Mouse (Mus musculus) cerebellum, adult 2 months (tissue): ENCODE results near the gene Arl1. TPM values are rescaled to one million over a fixed set of nuclear protein-coding genes. Genes with fewer than 3 reads are reported as not detected.

Source experiments
- DNase-seq, 2 experiments: peaks; one replicate each; pipeline ENCODE4 v3.0.0; 2021
- H3K27ac ChIP-seq: fragments of 200-500 bp; 2 replicates; pipeline ENCODE4 v1.5.1; 2012; ENCODE audit warnings: low read length, control low read depth, inconsistent platforms; ENCODE audit not compliant: insufficient read depth
- H3K27me3 ChIP-seq: fragments of 200-500 bp; 2 replicates; pipeline ENCODE4 v1.6.1; 2012; ENCODE audit warnings: inconsistent platforms, mild to moderate bottlenecking, low read length, moderate library complexity; ENCODE audit not compliant: control insufficient read depth, insufficient read depth
- H3K4me1 ChIP-seq: fragments of 200-500 bp; 2 replicates; pipeline ENCODE4 v1.6.1; 2011; ENCODE audit warnings: low read length; ENCODE audit not compliant: control insufficient read depth, insufficient read depth
- H3K4me3 ChIP-seq: fragments of 200-500 bp; replicated peaks from 2 replicates; pipeline ENCODE3; 2011; ENCODE audit warnings: mild to moderate bottlenecking, low read depth, low read length, control low read depth; ENCODE audit not compliant: insufficient read depth
- CTCF ChIP-seq: fragments of 200-500 bp; IDR thresholded peaks from 2 replicates; pipeline ENCODE4 v1.5.1; 2011; ENCODE audit warnings: low read depth, mild to moderate bottlenecking, control low read depth, low read length, moderate library complexity, borderline replicate concordance; ENCODE audit not compliant: insufficient read depth
- POLR2A ChIP-seq: fragments of 200-500 bp; IDR thresholded peaks from 2 replicates; pipeline ENCODE4 v1.6.1; 2011; ENCODE audit warnings: low read length, control low read depth, borderline replicate concordance; ENCODE audit not compliant: insufficient read depth
- WGBS: fragments of 180-500 bp; shearing (Covaris S2); methylation state at CpG from one replicate; pipeline ENCODE4 v1.1.7; 2018; 5-methylcytosine and 5-hydroxymethylcytosine counted together
- polyA plus RNA-seq: library from polyadenylated mRNA; depleted of rRNA; stranded (reverse); fragments of >200 nt; gene quantifications from 2 replicates; pipeline ENCODE4 v1.2.3, GENCODE M21; 2012; rRNA removed

Gene Arl1
- polyA plus RNA-seq, result 122 and 132 TPM in 2 replicates

DNA sequence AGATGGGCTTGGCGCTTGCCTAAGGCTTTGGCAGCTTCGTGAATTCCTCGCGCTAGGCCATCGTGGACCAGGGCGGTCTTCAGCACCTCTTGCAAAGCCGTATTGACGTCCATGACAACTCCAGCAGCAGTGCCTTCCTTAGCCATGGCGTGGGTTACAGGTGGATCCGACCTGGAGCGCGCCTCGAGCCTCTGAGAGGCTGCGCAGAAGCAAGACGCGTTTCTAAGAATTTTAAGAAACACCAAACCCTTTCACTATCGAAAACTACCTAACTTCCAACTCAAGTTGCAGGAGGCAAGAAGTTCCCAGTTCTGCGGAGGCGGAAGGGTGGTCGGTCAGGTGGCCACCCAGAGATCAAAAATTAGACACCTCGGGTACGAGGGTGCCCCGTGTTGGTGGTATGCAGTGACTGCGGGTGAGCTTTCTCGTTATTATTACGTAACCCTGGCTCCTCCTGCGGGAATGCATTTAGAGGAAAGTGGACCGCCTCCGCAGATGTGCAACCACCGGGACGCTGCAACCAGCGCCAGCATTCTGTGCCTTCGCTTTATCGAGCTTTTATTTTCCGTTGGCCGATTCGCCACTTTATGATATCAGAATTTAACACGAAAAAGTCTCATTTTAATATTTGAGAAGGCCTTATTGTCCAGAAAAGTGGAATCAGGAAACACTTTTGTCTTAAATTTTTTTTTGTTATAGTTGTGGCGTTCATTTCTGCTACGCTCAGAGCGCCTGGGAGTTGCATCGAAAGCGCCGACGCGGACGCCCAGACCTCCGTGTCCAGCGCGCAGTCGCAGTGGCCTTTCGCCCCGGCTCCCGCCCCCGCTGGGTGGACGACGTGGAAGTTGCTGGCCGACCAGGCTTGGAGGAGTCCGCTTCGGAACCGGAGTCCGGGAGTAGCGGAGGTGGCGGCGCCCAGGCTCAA lies at the start of gene Arl1:
TSS of gene Arl1 (plus strand) at position 288 of the 925 bp plus-strand sequence.
- peak within 1 kb of the TSS; percentile 76 for H3K27ac ChIP-seq
- peak; percentile 93 to 95 for DNase-seq
- WGBS, result under 1% methylated on average over 65 of the region's 65 CpGs
- no peaks in the 10 kb centered on the region for H3K4me1 ChIP-seq
- TF ChIP-seq CTCF (no peak), POLR2A (peak; percentile 75; the same call in 1 of the 2 replicates)
- peak within 1 kb of the TSS; percentile 83 for H3K4me3 ChIP-seq
- H3K27me3 ChIP-seq, result no peaks in the 10 kb centered on the region

GRCm38 (mm10) chr10:88682904-88683563 lies 47.6 kb upstream of the Arl1 start:
- no peak for DNase-seq
- Histone ChIP-seq H3K27ac (no peak overlapping the region), H3K4me3 (no peak overlapping the region), H3K4me1 (no peaks in the 10 kb centered on the region), H3K27me3 (no peaks in the 10 kb centered on the region)
- 85% methylated on average over 4 of the region's 4 CpGs for whole genome bisulfite sequencing
- TF ChIP-seq POLR2A (no peak), CTCF (no peak)

GRCm38 (mm10) chr10:88684925-88685324 lies 45.7 kb upstream of the Arl1 start, which contains the start of gene Spic:
Spic (minus strand) TSS chr10:88685015.
- DNase-seq, result no peak
- Histone ChIP-seq H3K4me1 (no peaks in the 10 kb centered on the region), H3K4me3 (no peak within 1 kb of the TSS), H3K27me3 (no peaks in the 10 kb centered on the region), H3K27ac (no peak within 1 kb of the TSS)
- 72% methylated on average over 5 of the region's 5 CpGs for WGBS
- TF ChIP-seq CTCF (no peak), POLR2A (no peak)

DNA sequence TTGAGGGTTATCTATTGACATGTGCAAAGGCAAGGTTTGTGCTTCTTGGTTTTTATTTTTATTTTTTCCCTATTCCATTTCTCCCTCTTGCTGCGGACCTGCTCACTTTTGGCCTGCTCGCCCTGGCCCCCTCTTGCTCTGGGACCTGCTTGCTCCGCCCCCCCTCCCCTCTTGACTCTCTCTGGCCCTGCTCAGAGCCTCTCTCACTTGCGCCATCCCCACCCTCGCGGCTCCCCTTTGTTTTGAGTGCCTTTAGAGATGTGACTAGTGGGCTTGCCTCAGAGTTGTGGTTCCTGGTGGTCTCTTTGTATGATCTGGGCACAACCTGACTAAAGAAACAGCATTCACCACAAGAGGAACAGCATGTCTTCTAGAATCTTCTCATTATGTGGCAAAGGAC lies 29.7 kb upstream of the Arl1 start:
- no peak for TF ChIP-seq POLR2A
- TF ChIP-seq CTCF, result no peak
- no peak for DNase-seq
- Histone ChIP-seq H3K4me3 (no peak overlapping the region), H3K27ac (no peak overlapping the region), H3K27me3 (no peaks in the 10 kb centered on the region), H3K4me1 (no peaks in the 10 kb centered on the region)
- 65% methylated on average over 6 of the region's 6 CpGs for WGBS

GRCm38 (mm10) chr10:88708671-88709523 lies 21.8 kb upstream of the Arl1 start:
- TF ChIP-seq CTCF, result no peak
- TF ChIP-seq POLR2A, result no peak
- WGBS, result 47% methylated on average over 10 of the region's 10 CpGs
- H3K4me3 ChIP-seq, result no peak overlapping the region
- no peaks in the 10 kb centered on the region for H3K4me1 ChIP-seq
- H3K27ac ChIP-seq, result no peak overlapping the region
- no peaks in the 10 kb centered on the region for H3K27me3 ChIP-seq
- no peak for DNase-seq

DNA sequence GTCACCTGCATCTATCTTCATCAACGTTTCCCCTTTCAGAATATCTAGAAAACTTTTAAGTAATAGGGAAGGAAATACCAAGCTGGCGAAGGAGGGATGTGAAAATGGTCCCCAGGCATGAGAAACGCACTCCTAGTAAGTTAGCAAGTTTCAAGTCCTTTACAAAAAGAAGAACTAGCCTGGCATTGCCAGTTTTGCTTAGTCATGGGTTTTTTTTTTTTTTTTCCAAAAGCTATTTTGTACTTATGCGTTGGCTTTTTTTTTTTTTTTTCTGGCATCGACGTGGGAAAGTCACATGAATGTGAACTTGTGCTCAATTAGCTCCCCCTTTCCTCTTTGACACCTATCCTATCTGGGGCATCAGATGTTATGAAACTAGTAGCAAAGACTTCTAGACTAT lies 18.3 kb upstream of the Arl1 start:
- Histone ChIP-seq H3K27ac (no peak overlapping the region), H3K4me3 (no peak overlapping the region), H3K4me1 (no peaks in the 10 kb centered on the region), H3K27me3 (no peaks in the 10 kb centered on the region; the same call in 1 of the 2 replicates)
- no peak for DNase-seq
- TF ChIP-seq POLR2A (no peak), CTCF (no peak)
- 68% methylated on average over 6 of the region's 6 CpGs for WGBS

- DNase-seq, result no peak
- no peaks in the 10 kb centered on the region for H3K4me1 ChIP-seq
- 68% methylated on average over 4 of the region's 4 CpGs for WGBS
- H3K4me3 ChIP-seq, result no peak overlapping the region
- no peak overlapping the region for H3K27ac ChIP-seq
- TF ChIP-seq CTCF (no peak), POLR2A (no peak)
- no peaks in the 10 kb centered on the region; the same call in 1 of the 2 replicates for H3K27me3 ChIP-seq
These were observed 15.9 kb upstream of the Arl1 start for GRCm38 (mm10) chr10:88714744-88715143.
